Mouse (Mus musculus): ENCODE data around the gene Ebi3.

DNA sequence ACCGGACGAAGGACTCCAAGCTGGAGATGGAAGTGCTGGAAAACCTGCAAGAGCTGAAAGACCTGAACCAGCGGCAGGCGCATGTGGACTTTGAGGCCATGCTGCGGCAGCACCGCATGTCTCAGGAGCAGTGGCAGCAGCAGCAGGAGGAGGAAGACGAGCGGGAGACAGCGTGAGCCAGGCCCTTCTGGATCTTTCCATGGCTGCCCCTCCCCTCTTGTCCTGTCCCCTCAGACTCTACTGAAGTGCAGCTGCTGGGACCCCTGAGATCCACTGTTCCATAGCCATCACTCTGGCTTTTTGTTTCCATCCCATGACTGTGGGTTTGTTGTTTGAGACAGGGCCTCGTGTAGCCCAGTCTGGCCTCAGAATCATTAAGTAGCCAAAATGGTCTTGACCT, 12.1 kb downstream of the Ebi3 start:
- TF ChIP-seq CTCF (IDR thresholded peaks at IDR 0.05; ENCODE audit: low read depth, low read length), result no peak
- no peak for TF ChIP-seq GATA1 (IDR thresholded peaks at IDR 0.05; ENCODE audit: borderline replicate concordance, low read length)
